Mouse (Mus musculus): Measurements from ENCODE around the gene Ugdh. TPM values are rescaled to one million over a fixed set of nuclear protein-coding genes. Genes with fewer than 3 reads are reported as not detected.
A peak's percentile ranks its signal among the peaks of the same experiment; 100 is the strongest.

Ugdh gene
- polyA plus RNA-seq, 1 experiment, result 89.6 TPM

DNA sequence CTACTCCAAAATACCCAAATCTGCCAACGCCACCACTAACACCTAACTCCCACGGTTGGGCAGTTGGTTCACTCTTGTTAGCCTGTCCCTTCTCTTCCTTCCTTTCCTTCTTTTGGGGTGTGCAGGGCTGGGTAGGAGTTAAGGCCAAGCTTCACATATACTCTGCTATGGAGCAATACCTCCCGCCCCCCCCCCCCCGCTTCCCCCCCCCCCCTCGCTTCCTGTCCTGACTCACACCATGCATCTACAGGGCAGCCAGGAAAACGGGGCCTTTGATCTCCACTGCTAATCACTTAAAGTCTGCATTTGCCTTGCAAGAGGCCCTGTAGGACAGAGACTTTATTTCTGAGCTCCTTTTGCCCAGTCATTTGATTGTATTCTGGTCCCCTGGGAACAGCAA lies 9.2 kb upstream of the Ugdh start:
- Histone ChIP-seq H3K36me3 (ENCODE audit: control insufficient read depth, insufficient read depth) (no peaks in the 10 kb centered on the region), H3K79me2 (ENCODE audit: control insufficient read depth, insufficient read depth) (no peaks in the 10 kb centered on the region), H3K27me3 (ENCODE audit: control insufficient read depth, insufficient read depth, insufficient read length) (no peaks in the 10 kb centered on the region), H3ac (ENCODE audit: control insufficient read depth, insufficient read length, low read depth) (no peak overlapping the region), H3K4me3 (ENCODE audit: insufficient read depth, poor library complexity, severe bottlenecking) (no peak overlapping the region), H3K79me3 (ENCODE audit: low read depth) (no peaks in the 10 kb centered on the region)
- TF ChIP-seq CTCF (IDR thresholded peaks at IDR 0.05; ENCODE audit: control insufficient read depth, insufficient read depth, insufficient read length) (no peak), FOSL1 (IDR thresholded peaks at IDR 0.05; ENCODE audit: insufficient read depth, low read length, poor library complexity, severe bottlenecking) (no peak), MAX (IDR thresholded peaks at IDR 0.05) (no peak), CEBPB (IDR thresholded peaks at IDR 0.05; ENCODE audit: low read depth) (no peak), MYOG (IDR thresholded peaks at IDR 0.05; ENCODE audit: control insufficient read depth, extremely low read depth, insufficient read length) (no peak), MYOD1 (IDR thresholded peaks at IDR 0.05; ENCODE audit: control insufficient read depth, insufficient read length, low read depth) (no peak), USF1 (IDR thresholded peaks at IDR 0.05; ENCODE audit: low read depth) (no peak)

GRCm38 (mm10) chr5:65438041-65438440 lies 2.3 kb upstream of the Ugdh start:
- H3K27me3 ChIP-seq (ENCODE audit: control insufficient read depth, insufficient read depth, insufficient read length), result no peaks in the 10 kb centered on the region
- peaks cover 25% of the 10 kb centered on the region for H3K79me2 ChIP-seq (ENCODE audit: control insufficient read depth, insufficient read depth)
- no peak overlapping the region for H3ac ChIP-seq (ENCODE audit: control insufficient read depth, insufficient read length, low read depth)
- H3K79me3 ChIP-seq (ENCODE audit: low read depth), result peaks cover 19% of the 10 kb centered on the region
- TF ChIP-seq FOSL1 (IDR thresholded peaks at IDR 0.05; ENCODE audit: insufficient read depth, low read length, poor library complexity, severe bottlenecking) (peak; percentile 69), CEBPB (IDR thresholded peaks at IDR 0.05; ENCODE audit: low read depth) (no peak)
- H3K36me3 ChIP-seq (ENCODE audit: control insufficient read depth, insufficient read depth), result peaks cover 7% of the 10 kb centered on the region
- no peak overlapping the region for H3K4me3 ChIP-seq (ENCODE audit: insufficient read depth, poor library complexity, severe bottlenecking)

DNA sequence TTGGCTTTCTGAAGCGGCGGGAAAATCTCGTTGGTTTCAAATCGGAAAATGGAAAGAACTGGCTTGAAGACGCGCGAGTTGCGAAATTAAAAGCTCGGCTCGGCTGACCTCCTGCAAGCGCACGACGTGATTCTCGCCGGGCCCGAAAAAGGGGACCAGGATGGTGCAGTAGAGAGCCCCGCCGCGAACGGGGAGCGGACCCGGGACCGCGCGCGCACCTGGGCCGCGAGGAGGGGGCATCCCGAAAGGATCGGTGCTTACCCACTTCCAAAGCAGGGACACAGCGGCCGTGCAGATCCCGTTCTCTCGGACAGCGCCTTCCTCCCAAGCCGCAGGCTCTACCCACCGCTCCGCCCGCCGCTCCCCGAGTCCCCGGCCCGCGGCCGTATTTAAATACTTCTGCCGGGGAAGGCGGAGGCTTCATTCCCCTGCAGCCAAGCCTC lies 365 bp downstream of the Ugdh start:
- peaks cover 52% of the 10 kb centered on the region for H3K79me2 ChIP-seq (ENCODE audit: control insufficient read depth, insufficient read depth)
- H3K4me3 ChIP-seq (ENCODE audit: insufficient read depth, poor library complexity, severe bottlenecking), result peak overlapping the region; percentile 68
- H3ac ChIP-seq (ENCODE audit: control insufficient read depth, insufficient read length, low read depth), result peak overlapping the region; percentile 79
- no peaks in the 10 kb centered on the region for H3K27me3 ChIP-seq (ENCODE audit: control insufficient read depth, insufficient read depth, insufficient read length)
- H3K79me3 ChIP-seq (ENCODE audit: low read depth), result peaks cover 44% of the 10 kb centered on the region
- H3K36me3 ChIP-seq (ENCODE audit: control insufficient read depth, insufficient read depth), result peaks cover 22% of the 10 kb centered on the region
- peak; percentile 24 for TF ChIP-seq CEBPB (IDR thresholded peaks at IDR 0.05; ENCODE audit: low read depth)
- no peak for TF ChIP-seq MYOG (IDR thresholded peaks at IDR 0.05; ENCODE audit: control insufficient read depth, extremely low read depth, insufficient read length)
- no peak for TF ChIP-seq FOSL1 (IDR thresholded peaks at IDR 0.05; ENCODE audit: insufficient read depth, low read length, poor library complexity, severe bottlenecking)

GRCm38 (mm10) chr5:65434471-65435362 lies 1.0 kb downstream of the Ugdh start:
- H3K4me3 ChIP-seq (ENCODE audit: insufficient read depth, poor library complexity, severe bottlenecking), result peak overlapping the region; percentile 68
- H3ac ChIP-seq (ENCODE audit: control insufficient read depth, insufficient read length, low read depth), result peak overlapping the region; percentile 57
- peaks cover 58% of the 10 kb centered on the region for H3K79me2 ChIP-seq (ENCODE audit: control insufficient read depth, insufficient read depth)
- H3K27me3 ChIP-seq (ENCODE audit: control insufficient read depth, insufficient read depth, insufficient read length), result no peaks in the 10 kb centered on the region
- peaks cover 50% of the 10 kb centered on the region for H3K79me3 ChIP-seq (ENCODE audit: low read depth)
- TF ChIP-seq MYOG (IDR thresholded peaks at IDR 0.05; ENCODE audit: control insufficient read depth, extremely low read depth, insufficient read length), result no peak
- TF ChIP-seq FOSL1 (IDR thresholded peaks at IDR 0.05; ENCODE audit: insufficient read depth, low read length, poor library complexity, severe bottlenecking), result no peak
- TF ChIP-seq CEBPB (IDR thresholded peaks at IDR 0.05; ENCODE audit: low read depth), result no peak
- no peak for TF ChIP-seq MYOD1 (IDR thresholded peaks at IDR 0.05; ENCODE audit: control insufficient read depth, insufficient read length, low read depth)
- TF ChIP-seq USF1 (IDR thresholded peaks at IDR 0.05; ENCODE audit: low read depth), result no peak
- TF ChIP-seq CTCF (IDR thresholded peaks at IDR 0.05; ENCODE audit: control insufficient read depth, insufficient read depth, insufficient read length), result no peak
- H3K36me3 ChIP-seq (ENCODE audit: control insufficient read depth, insufficient read depth), result peaks cover 22% of the 10 kb centered on the region

GRCm38 (mm10) chr5:65429441-65429840 lies 6.3 kb downstream of the Ugdh start:
- TF ChIP-seq MYOD1 (IDR thresholded peaks at IDR 0.05; ENCODE audit: control insufficient read depth, insufficient read length, low read depth) (no peak), MYOG (IDR thresholded peaks at IDR 0.05; ENCODE audit: control insufficient read depth, extremely low read depth, insufficient read length) (no peak)
- Histone ChIP-seq H3K4me3 (ENCODE audit: insufficient read depth, poor library complexity, severe bottlenecking) (no peak overlapping the region), H3K79me2 (ENCODE audit: control insufficient read depth, insufficient read depth) (peaks cover 79% of the 10 kb centered on the region), H3K79me3 (ENCODE audit: low read depth) (peaks cover 67% of the 10 kb centered on the region), H3ac (ENCODE audit: control insufficient read depth, insufficient read length, low read depth) (no peak overlapping the region), H3K27me3 (ENCODE audit: control insufficient read depth, insufficient read depth, insufficient read length) (no peaks in the 10 kb centered on the region), H3K36me3 (ENCODE audit: control insufficient read depth, insufficient read depth) (peaks cover 56% of the 10 kb centered on the region)

DNA sequence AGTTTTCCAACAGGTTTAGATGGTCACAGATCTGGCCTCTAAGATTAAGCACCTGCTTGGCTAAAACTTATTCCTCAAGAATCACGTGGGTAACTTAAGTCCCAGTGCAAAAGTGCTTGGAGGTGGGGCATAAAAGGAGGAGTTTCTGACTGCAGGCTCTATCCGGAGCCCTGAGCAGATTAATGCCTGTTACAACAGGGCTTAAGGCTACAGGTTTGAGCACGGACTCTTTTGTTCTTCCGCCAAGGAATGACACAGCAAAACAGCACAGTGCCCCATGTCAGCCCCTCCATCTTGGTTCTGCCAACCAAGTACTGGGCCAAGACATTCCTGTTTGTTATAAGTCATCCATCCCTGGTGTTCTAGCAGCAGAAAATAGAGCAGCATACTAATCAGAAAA lies 7.4 kb downstream of the Ugdh start:
- no peak for TF ChIP-seq USF1 (IDR thresholded peaks at IDR 0.05; ENCODE audit: low read depth)
- no peak overlapping the region for H3ac ChIP-seq (ENCODE audit: control insufficient read depth, insufficient read length, low read depth)
- no peaks in the 10 kb centered on the region for H3K27me3 ChIP-seq (ENCODE audit: control insufficient read depth, insufficient read depth, insufficient read length)
- H3K79me3 ChIP-seq (ENCODE audit: low read depth), result peaks cover 56% of the 10 kb centered on the region
- H3K4me3 ChIP-seq (ENCODE audit: insufficient read depth, poor library complexity, severe bottlenecking), result no peak overlapping the region
- peaks cover 62% of the 10 kb centered on the region for H3K36me3 ChIP-seq (ENCODE audit: control insufficient read depth, insufficient read depth)
- H3K79me2 ChIP-seq (ENCODE audit: control insufficient read depth, insufficient read depth), result peaks cover 68% of the 10 kb centered on the region
